Mouse (Mus musculus) forebrain, embryonic 12.5 days (tissue): ENCODE measurements around the gene Nsf. TPM values are rescaled to one million over a fixed set of nuclear protein-coding genes. Genes with fewer than 3 reads are reported as not detected.

Experiments used
- ATAC-seq: fragments of 200-750 bp; cut with Nextera tagmentation; 2 replicates; pipeline ENCODE4 v1.8.0; 2017; ENCODE audit warnings: moderate TSS enrichment; ENCODE audit not compliant: low FRiP score
- H3K27ac ChIP-seq: fragments of 300-500 bp; sonication (generic); 2 replicates; pipeline ENCODE4 v1.5.1; 2016; ENCODE audit warnings: mild to moderate bottlenecking
- H3K27me3 ChIP-seq: fragments of 300-500 bp; sonication (generic); 2 replicates; pipeline ENCODE4 v1.6.1; 2016; ENCODE audit warnings: mild to moderate bottlenecking
- H3K36me3 ChIP-seq: fragments of 300-500 bp; sonication (generic); replicated peaks from 2 replicates; pipeline ENCODE4 v1.6.1; 2016; ENCODE audit warnings: mild to moderate bottlenecking
- H3K4me1 ChIP-seq: fragments of 300-500 bp; sonication (generic); 2 replicates; pipeline ENCODE4 v1.6.1; 2016
- H3K4me2 ChIP-seq: fragments of 300-500 bp; sonication (generic); 2 replicates; pipeline ENCODE4 v1.6.1; 2016; ENCODE audit warnings: mild to moderate bottlenecking, moderate library complexity
- H3K4me3 ChIP-seq: fragments of 300-500 bp; sonication (generic); replicated peaks from 2 replicates; pipeline ENCODE4 v1.5.1; 2016; ENCODE audit warnings: mild to moderate bottlenecking
- H3K9ac ChIP-seq: fragments of 300-500 bp; sonication (generic); 2 replicates; pipeline ENCODE4 v1.6.1; 2016; ENCODE audit warnings: mild to moderate bottlenecking
- H3K9me3 ChIP-seq: fragments of 300-500 bp; sonication (generic); 2 replicates; pipeline ENCODE4 v1.6.1; 2016
- WGBS: fragments of 180-500 bp; shearing (Covaris S2); methylation state at CpG from one replicate; pipeline ENCODE4 v1.1.7; 2016; 5-methylcytosine and 5-hydroxymethylcytosine counted together
- polyA plus RNA-seq: library from polyadenylated mRNA; unstranded; fragments of >200 nt; fragmentation: Nextera tagmentation; extraction: Ambion mirVana; gene quantifications from 2 replicates; pipeline ENCODE4 v1.2.1, GENCODE M21; 2016

Gene Nsf
- polyA plus RNA-seq, 1 experiment from 2014 or later: 78.0 TPM

DNA sequence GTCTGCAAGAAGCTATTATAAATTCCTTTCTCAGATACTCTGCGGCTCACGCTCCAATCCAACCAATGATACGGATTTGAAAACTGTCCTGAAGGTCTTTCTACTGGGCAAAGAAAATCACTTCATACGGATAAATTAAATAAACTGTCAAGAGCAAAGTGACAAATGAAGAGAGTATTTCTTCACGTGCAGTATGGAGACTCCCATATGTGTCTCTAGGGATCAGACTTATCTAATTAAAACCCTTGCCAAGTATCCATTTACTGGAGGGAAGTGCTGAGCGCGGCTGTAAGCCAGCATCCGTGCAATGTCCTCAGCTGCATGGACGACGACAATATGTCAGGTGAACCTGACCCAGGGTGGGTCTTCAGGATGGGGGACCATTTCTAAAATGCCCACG is 44.0 kb downstream of the Nsf start:
- H3K9me3 ChIP-seq: no peaks in the 10 kb centered on the region
- H3K4me1 ChIP-seq: peaks cover 11% of the 10 kb centered on the region; the same call in 1 of the 2 replicates
- no peak for ATAC-seq
- peaks cover 23% of the 10 kb centered on the region for H3K27me3 ChIP-seq
- H3K4me2 ChIP-seq: no peak overlapping the region
- H3K4me3 ChIP-seq: no peak overlapping the region
- H3K36me3 ChIP-seq: peaks cover 38% of the 10 kb centered on the region
- WGBS: 90% methylated on average over 11 of the region's 11 CpGs
- no peak overlapping the region for H3K9ac ChIP-seq
- H3K27ac ChIP-seq: no peak overlapping the region

DNA sequence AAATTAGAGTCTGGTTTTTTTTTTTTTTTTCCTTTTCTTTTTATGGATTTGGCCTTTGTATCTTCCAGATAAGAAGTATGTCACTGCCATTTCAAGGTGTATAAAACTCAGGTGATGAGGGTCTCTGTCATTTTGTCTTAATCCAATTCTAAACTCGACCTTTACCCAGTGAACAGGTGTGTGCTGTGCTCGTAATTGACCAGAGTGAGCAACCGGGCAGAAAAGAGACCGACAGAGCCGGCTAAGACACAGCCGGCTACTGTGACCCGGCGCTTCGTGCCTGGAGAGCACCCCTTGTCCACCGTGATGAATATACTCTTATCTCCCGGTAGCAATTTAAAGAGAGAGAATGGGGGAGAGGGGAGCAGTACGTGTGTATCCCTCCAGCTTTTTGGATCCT is 44.5 kb downstream of the Nsf start:
- Histone ChIP-seq H3K9me3 (no peaks in the 10 kb centered on the region), H3K4me3 (no peak overlapping the region), H3K27me3 (peaks cover 23% of the 10 kb centered on the region), H3K4me2 (no peak overlapping the region), H3K36me3 (peaks cover 38% of the 10 kb centered on the region), H3K4me1 (peaks cover 11% of the 10 kb centered on the region; the same call in 1 of the 2 replicates), H3K27ac (no peak overlapping the region), H3K9ac (no peak overlapping the region)
- ATAC-seq: no peak
- 87% methylated on average over 12 of the region's 12 CpGs for WGBS

DNA sequence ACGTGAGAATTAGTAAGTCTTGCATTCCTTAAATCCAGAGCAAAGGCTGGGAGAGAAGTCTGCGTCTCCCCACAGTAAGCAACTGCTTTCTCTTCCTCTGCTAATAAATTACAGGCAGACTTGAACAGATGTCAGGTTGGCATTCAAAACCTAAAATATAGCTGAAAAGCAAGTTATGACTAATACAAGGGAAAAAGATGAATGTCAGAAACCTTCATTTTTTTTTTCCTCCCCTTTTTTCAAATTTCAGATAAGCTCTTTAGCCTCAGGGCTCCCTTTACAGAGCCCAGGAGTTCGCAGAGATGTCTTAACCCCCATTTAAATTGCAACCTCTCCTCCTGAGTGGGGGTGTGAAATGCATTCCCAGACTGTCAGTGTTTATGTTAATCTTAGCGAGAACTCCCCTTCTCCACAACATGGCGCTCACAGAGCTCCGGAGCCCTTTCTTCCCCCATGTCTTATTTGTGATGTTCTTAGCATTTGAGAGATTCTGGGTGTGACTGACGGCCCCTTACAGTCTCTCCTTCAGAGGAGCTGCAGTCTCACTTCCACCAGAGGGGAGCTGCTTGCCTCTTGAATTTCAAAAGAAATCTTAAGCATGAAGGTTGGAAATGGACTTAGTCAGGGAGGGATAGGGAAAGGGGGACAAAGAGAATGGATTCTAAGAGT is 47.7 kb downstream of the Nsf start:
- ATAC-seq: no peak
- H3K4me3 ChIP-seq: no peak overlapping the region
- 51% methylated on average over 7 of the region's 7 CpGs for WGBS
- peaks cover 21% of the 10 kb centered on the region for H3K36me3 ChIP-seq
- peaks cover 23% of the 10 kb centered on the region for H3K27me3 ChIP-seq
- H3K4me1 ChIP-seq: peaks cover 11% of the 10 kb centered on the region; the same call in 1 of the 2 replicates
- H3K4me2 ChIP-seq: no peak overlapping the region
- no peak overlapping the region for H3K27ac ChIP-seq
- H3K9me3 ChIP-seq: no peaks in the 10 kb centered on the region
- H3K9ac ChIP-seq: no peak overlapping the region

DNA sequence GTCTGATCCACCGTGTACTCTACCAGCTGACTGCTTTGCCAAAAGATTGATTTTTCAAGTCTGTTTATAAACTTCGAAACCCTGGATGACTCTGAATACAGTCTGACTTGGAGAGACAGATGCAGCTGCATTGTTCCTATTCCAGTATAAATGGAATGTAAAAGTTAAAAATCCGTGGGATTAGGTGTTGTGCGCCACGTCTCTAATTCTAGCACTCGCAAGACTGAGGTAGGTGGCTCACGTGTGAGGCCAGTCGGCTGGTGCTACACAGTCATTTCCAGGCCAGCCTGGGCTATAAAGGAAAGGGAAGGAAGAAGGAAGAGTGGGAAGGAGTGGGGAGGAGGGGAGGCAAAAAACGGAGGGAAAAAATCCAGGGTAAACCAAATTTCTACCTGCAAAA is 48.4 kb downstream of the Nsf start:
- no peak overlapping the region for H3K4me2 ChIP-seq
- H3K27me3 ChIP-seq: peaks cover 20% of the 10 kb centered on the region
- no peak overlapping the region for H3K4me3 ChIP-seq
- no peaks in the 10 kb centered on the region for H3K9me3 ChIP-seq
- no peak overlapping the region for H3K9ac ChIP-seq
- WGBS: 87% methylated on average over 9 of the region's 9 CpGs
- no peak overlapping the region for H3K27ac ChIP-seq
- ATAC-seq: no peak
- H3K4me1 ChIP-seq: peaks cover 11% of the 10 kb centered on the region; the same call in 1 of the 2 replicates
- peaks cover 20% of the 10 kb centered on the region for H3K36me3 ChIP-seq

DNA sequence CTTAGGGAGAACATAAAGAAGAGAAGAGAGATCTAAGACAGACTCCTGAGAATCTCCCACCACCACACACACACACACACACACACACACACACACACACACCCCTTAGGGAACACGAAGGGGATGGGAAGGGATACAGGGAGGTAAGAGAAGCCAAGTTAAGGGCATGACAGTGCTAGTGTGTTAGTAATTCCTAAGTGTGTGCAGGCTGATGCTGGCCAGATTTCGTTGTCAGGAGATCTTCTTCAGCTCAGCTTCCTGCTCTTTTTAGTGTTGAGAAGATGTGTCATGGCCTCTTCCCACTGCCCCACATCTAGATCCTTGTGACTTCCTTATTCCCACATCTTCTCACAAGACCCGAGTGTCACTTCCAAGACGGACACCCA is 52.3 kb downstream of the Nsf start:
- WGBS: 93% methylated on average over 3 of the region's 4 CpGs

DNA sequence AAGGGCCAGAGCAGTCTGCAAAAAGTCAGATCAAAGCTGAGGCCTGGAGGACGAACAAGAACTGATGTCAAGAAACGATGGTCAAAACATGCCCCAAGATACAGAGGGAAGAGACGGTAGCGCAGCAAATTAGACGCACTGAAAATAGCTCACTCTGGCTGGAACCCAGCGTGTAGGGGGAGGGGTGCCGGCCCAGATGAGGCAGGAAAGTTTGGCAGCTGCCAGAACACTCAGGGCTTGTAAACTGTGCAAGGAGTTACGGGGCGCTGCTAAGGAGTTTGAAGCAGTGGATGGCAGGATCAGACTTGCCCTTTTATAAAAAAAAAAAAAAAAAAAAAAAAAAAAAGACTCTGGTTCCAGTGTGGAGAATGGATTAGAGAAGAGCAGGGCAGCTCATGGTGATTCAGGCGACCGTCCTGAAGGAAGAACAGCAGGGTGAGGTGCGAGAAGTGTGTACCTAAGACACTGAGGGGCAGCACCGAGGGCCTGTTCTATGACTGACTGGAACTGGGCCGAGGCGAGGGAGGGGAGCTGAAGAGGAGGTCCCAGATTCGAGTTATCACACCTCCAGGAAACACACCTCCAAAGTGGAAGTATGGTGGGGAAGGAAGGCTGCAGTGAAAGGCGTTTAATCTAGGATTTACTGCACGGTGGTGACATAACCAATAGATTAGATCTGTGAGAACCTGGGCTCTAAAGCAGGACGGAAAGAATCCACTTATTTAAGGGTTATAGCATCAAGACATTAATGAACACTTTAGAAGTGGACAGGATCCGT is 52.9 kb downstream of the Nsf start:
- Histone ChIP-seq H3K4me3 (no peak overlapping the region), H3K4me2 (no peak overlapping the region), H3K4me1 (peaks cover 5% of the 10 kb centered on the region; the same call in 1 of the 2 replicates), H3K27me3 (no peaks in the 10 kb centered on the region), H3K36me3 (peaks cover 8% of the 10 kb centered on the region; the same call in 1 of the 2 replicates), H3K9ac (no peak overlapping the region), H3K9me3 (no peaks in the 10 kb centered on the region), H3K27ac (no peak overlapping the region)
- ATAC-seq: no peak
- 76% methylated on average over 20 of the region's 20 CpGs for WGBS

More for the DNA sequence above, 52.3 kb downstream of the Nsf start:
- Histone ChIP-seq H3K9me3 (no peaks in the 10 kb centered on the region), H3K27ac (no peak overlapping the region), H3K4me3 (no peak overlapping the region), H3K36me3 (peaks cover 8% of the 10 kb centered on the region; the same call in 1 of the 2 replicates), H3K4me1 (peaks cover 11% of the 10 kb centered on the region; the same call in 1 of the 2 replicates), H3K4me2 (no peak overlapping the region), H3K27me3 (no peaks in the 10 kb centered on the region), H3K9ac (no peak overlapping the region)
- ATAC-seq: no peak

DNA sequence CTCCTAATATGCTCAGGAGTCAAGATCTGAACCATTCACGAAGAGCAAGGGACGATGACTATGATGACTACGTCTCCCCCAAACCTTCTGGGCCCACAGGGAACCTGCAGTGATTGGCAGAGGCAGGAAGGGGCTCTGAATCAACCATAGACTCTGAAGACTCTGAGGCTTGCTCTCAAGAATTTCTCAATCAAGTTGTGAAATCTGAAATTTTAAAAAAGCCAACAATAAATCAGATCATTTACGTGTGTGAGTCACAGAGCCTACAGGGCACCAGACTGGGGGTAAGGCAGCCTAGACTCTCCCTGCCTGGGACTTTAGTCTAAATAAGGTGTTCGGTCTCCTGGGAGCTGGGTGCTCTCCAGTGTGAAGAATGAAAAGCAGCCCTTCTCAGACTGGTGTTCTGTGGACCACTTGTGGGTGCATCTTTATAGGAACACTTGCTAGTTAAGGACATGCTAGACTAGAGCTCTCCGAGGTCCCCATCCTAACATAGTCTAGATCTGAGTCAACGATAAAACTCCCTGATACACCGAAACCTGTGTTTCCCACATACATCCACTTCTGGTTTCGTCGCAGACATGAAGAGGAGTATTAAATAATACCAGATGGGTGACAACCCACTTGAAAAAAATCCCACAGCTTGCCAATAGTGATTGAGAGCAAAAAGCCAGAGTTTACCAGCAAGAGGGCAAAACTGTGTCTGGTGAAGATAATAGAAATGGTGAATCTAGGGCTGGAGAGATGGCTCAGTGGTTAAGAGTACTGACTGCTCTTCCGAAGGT is 56.7 kb downstream of the Nsf start:
- Histone ChIP-seq H3K4me1 (no peaks in the 10 kb centered on the region), H3K36me3 (peaks cover 14% of the 10 kb centered on the region; the same call in 1 of the 2 replicates), H3K27ac (no peak overlapping the region), H3K9ac (no peak overlapping the region), H3K27me3 (no peaks in the 10 kb centered on the region), H3K9me3 (no peaks in the 10 kb centered on the region), H3K4me3 (no peak overlapping the region), H3K4me2 (no peak overlapping the region)
- WGBS: 92% methylated on average over 11 of the region's 11 CpGs
- ATAC-seq: no peak

DNA sequence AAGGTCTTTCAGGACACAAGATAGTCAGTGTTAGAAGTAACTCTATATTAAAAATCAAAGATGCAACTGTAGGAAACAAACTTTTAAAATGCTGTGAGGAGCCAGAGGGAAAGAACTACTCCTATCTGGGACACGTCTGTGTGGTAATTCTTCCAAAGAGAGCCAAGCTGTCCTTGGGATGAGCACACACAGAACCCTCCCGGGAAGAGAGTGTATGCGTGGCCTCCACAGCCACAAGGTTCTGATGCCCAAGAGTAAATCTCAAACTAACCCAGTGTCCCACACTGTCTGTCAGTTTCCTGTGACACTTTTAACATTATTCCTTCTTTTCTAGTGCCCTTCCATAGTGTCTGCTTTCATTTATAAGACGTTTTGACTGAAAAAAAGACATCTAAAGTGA is 57.8 kb downstream of the Nsf start:
- H3K4me2 ChIP-seq: no peak overlapping the region
- H3K9ac ChIP-seq: no peak overlapping the region
- H3K27ac ChIP-seq: no peak overlapping the region
- no peaks in the 10 kb centered on the region for H3K27me3 ChIP-seq
- no peak overlapping the region for H3K4me3 ChIP-seq
- 89% methylated on average over 4 of the region's 4 CpGs for WGBS
- H3K9me3 ChIP-seq: no peaks in the 10 kb centered on the region
- ATAC-seq: no peak
- H3K4me1 ChIP-seq: no peaks in the 10 kb centered on the region
- H3K36me3 ChIP-seq: peaks cover 11% of the 10 kb centered on the region; the same call in 1 of the 2 replicates

DNA sequence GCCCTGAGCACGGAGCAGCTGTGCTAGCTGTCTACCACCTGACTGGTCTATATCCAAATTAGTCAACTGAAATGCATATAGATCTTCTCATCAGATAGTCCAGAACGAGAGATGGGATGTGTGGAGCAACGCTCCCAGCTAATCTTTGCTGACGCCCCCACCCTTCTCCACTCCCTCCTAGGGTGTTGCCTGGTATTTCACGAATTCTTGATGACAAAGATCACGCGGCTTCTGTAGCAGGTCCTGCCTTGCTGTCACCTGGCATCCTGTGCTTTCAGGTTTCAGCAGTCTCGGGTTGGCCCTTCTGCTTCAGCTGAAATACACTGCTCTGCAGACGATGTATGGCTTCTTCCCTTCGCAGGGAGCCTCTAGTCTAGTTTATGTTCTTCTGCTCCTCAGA is 61.0 kb downstream of the Nsf start:
- 91% methylated on average over 10 of the region's 10 CpGs for WGBS
- H3K27me3 ChIP-seq: no peaks in the 10 kb centered on the region
- H3K4me2 ChIP-seq: no peak overlapping the region
- no peak overlapping the region for H3K4me3 ChIP-seq
- 0 out of 2 replicates have a peak, but pooled peaks cover 10% of the 10 kb centered on the region for H3K36me3 ChIP-seq
- no peak overlapping the region for H3K9ac ChIP-seq
- no peaks in the 10 kb centered on the region for H3K9me3 ChIP-seq
- H3K4me1 ChIP-seq: no peaks in the 10 kb centered on the region
- ATAC-seq: no peak
- no peak overlapping the region for H3K27ac ChIP-seq

DNA sequence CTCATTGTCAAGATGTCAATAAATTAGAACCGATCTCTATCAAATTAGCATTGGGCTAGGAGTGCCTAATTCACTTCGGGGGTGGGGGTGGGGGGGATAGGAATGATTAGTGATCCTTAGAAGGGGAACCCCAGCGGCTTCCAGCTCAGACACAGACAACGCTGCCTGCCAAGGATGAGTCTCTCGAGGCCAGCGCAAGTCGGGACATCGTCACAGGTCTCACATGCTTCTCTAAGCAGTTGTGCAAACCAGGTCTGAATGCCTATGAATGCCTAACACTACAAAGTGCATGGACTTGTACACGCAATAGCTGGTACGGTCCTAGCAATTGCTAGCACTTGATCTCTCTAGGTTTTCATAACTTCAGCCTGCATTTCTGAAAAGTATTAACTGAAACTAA is 62.1 kb downstream of the Nsf start:
- Histone ChIP-seq H3K9me3 (no peaks in the 10 kb centered on the region), H3K4me1 (no peaks in the 10 kb centered on the region), H3K36me3 (0 out of 2 replicates have a peak, but pooled peaks cover 16% of the 10 kb centered on the region), H3K4me3 (no peak overlapping the region), H3K27me3 (no peaks in the 10 kb centered on the region), H3K27ac (no peak overlapping the region), H3K4me2 (no peak overlapping the region), H3K9ac (no peak overlapping the region)
- 83% methylated on average over 10 of the region's 10 CpGs for WGBS
- ATAC-seq: no peak

DNA sequence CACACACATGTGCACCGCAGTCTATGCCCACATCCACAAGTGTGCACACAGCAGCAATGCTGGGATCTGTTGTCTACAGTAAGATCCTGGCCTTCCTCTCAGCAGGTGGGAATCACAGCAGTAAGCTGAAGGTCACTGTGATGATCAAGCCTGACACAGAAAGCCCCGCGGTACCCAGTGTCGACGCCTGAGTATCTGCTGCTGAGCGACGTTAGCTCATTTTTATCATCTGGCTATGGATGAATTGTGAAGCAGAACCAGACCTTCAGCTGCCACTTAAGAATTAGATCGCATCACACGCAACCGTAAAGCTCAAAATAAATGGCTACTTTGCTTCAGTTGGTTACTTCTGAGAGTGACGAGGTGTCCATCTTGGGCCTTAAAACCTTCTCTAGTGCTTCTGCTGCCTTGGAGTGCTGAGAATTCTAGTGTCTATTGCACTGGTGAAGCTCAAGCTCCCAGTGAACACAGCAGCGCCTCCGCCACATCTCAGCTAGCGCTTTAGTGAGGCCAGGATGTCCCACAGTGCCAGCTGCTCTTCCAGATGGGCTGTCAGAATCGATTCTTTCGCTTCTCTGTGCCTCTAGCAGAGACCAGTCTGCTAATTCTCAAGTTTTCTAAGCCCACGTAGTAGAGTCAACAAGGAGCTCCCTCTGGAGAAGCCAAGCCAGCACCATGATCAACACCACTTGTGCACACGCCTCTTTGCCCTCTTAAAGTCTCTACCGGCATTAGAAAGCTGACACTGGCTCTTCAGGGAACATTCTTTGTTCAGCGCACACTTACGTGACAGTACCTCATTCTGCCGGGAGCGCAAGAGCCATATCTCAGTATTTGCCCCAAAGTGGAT is 63.3 kb downstream of the Nsf start:
- no peak overlapping the region for H3K27ac ChIP-seq
- no peak for ATAC-seq
- H3K27me3 ChIP-seq: no peaks in the 10 kb centered on the region
- no peak overlapping the region for H3K4me3 ChIP-seq
- H3K36me3 ChIP-seq: 0 out of 2 replicates have a peak, but pooled peaks cover 16% of the 10 kb centered on the region
- 86% methylated on average over 23 of the region's 23 CpGs for WGBS
- 0 out of 2 replicates have a peak, but pooled peaks cover 6% of the 10 kb centered on the region for H3K4me1 ChIP-seq
- H3K9me3 ChIP-seq: no peaks in the 10 kb centered on the region
- no peak overlapping the region for H3K4me2 ChIP-seq
- H3K9ac ChIP-seq: no peak overlapping the region
